Mouse (Mus musculus): ENCODE measurements around the gene Lhfp. TPM values are rescaled to one million over a fixed set of nuclear protein-coding genes. Genes with fewer than 3 reads are reported as not detected.

Gene Lhfp
- polyA plus RNA-seq, 1 experiment = 1.0 TPM

- Histone ChIP-seq H3K4me3 (ENCODE audit: insufficient read depth, low read length) (no peak overlapping the region), H3K4me1 (ENCODE audit: control insufficient read depth, insufficient read depth, low read length) (no peaks in the 10 kb centered on the region), H3K27ac (ENCODE audit: insufficient read depth, low read depth, low read length) (no peak overlapping the region)
- TF ChIP-seq POLR2A (IDR thresholded peaks at IDR 0.05; ENCODE audit: borderline replicate concordance, low read depth, low read length) (no peak), CTCF (IDR thresholded peaks at IDR 0.05; ENCODE audit: low read depth, low read length) (no peak)
Measured at GRCm38 (mm10) chr3:53173310-53174063, 132.2 kb downstream of the Lhfp start.

- H3K4me3 ChIP-seq (ENCODE audit: insufficient read depth, low read length) = no peak overlapping the region
- TF ChIP-seq POLR2A (IDR thresholded peaks at IDR 0.05; ENCODE audit: borderline replicate concordance, low read depth, low read length) (no peak), CTCF (IDR thresholded peaks at IDR 0.05; ENCODE audit: low read depth, low read length) (no peak)
- H3K27ac ChIP-seq (ENCODE audit: insufficient read depth, low read depth, low read length) = no peak overlapping the region
- H3K4me1 ChIP-seq (ENCODE audit: control insufficient read depth, insufficient read depth, low read length) = no peaks in the 10 kb centered on the region
Measured at GRCm38 (mm10) chr3:53179936-53180335, 138.6 kb downstream of the Lhfp start.

DNA sequence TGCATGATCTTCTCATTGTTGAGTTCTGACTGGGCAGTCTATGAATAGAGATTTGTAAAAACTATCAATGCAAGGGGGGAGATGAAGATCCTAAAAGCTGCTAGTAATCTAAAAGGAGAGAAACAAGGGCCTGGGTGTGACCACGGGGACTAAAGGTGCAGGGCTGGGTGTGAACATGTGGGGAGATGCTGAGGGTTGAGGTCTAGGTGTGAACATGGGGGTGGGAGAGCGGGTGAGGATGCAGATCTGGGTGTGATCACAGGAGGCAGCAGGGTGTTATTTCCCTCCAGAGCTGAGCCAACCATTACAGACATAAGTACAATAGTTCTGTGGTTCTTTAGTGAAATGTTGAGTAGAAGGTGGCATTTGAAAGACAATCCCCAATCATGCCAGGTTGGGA, 144.1 kb downstream of the Lhfp start:
- H3K27ac ChIP-seq (ENCODE audit: insufficient read depth, low read depth, low read length) = no peak overlapping the region
- H3K4me1 ChIP-seq (ENCODE audit: control insufficient read depth, insufficient read depth, low read length) = no peaks in the 10 kb centered on the region
- TF ChIP-seq POLR2A (IDR thresholded peaks at IDR 0.05; ENCODE audit: borderline replicate concordance, low read depth, low read length) = no peak
- TF ChIP-seq CTCF (IDR thresholded peaks at IDR 0.05; ENCODE audit: low read depth, low read length) = no peak
- no peak overlapping the region for H3K4me3 ChIP-seq (ENCODE audit: insufficient read depth, low read length)

GRCm38 (mm10) chr3:53193441-53193840, 152.1 kb downstream of the Lhfp start:
- no peak overlapping the region for H3K27ac ChIP-seq (ENCODE audit: insufficient read depth, low read depth, low read length)
- H3K4me3 ChIP-seq (ENCODE audit: insufficient read depth, low read length) = no peak overlapping the region
- no peak for TF ChIP-seq CTCF (IDR thresholded peaks at IDR 0.05; ENCODE audit: low read depth, low read length)
- TF ChIP-seq POLR2A (IDR thresholded peaks at IDR 0.05; ENCODE audit: borderline replicate concordance, low read depth, low read length) = no peak
- H3K4me1 ChIP-seq (ENCODE audit: control insufficient read depth, insufficient read depth, low read length) = no peaks in the 10 kb centered on the region

DNA sequence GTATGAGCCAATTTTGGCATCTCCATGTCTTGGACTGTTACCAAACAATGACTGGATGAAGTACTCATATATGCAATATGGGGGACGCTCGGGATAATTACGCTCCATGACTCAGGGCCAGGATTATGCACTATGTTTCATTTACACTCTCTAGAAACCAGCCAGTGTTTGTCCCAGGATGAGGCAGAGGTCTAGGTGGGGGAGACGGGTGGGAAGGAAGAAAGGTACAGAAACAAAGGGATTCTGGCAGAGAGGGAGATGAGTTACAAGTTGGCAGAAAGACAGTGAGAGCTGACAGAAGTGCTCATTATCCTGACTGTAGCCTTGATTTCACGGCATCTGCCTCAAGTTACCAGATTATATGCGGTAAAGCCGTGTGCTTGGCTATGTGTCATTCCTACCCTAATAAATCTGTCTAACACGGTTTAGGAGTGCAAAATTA, 154.4 kb downstream of the Lhfp start:
- no peak overlapping the region for H3K4me3 ChIP-seq (ENCODE audit: insufficient read depth, low read length)
- no peaks in the 10 kb centered on the region for H3K4me1 ChIP-seq (ENCODE audit: control insufficient read depth, insufficient read depth, low read length)
- TF ChIP-seq CTCF (IDR thresholded peaks at IDR 0.05; ENCODE audit: low read depth, low read length) (no peak), POLR2A (IDR thresholded peaks at IDR 0.05; ENCODE audit: borderline replicate concordance, low read depth, low read length) (no peak)
- H3K27ac ChIP-seq (ENCODE audit: insufficient read depth, low read depth, low read length) = no peak overlapping the region

- TF ChIP-seq POLR2A (IDR thresholded peaks at IDR 0.05; ENCODE audit: borderline replicate concordance, low read depth, low read length) (no peak), CTCF (IDR thresholded peaks at IDR 0.05; ENCODE audit: low read depth, low read length) (no peak)
- no peaks in the 10 kb centered on the region for H3K4me1 ChIP-seq (ENCODE audit: control insufficient read depth, insufficient read depth, low read length)
- H3K4me3 ChIP-seq (ENCODE audit: insufficient read depth, low read length) = no peak overlapping the region
- no peak overlapping the region for H3K27ac ChIP-seq (ENCODE audit: insufficient read depth, low read depth, low read length)
Measured at GRCm38 (mm10) chr3:53200175-53200574, 158.8 kb downstream of the Lhfp start.

DNA sequence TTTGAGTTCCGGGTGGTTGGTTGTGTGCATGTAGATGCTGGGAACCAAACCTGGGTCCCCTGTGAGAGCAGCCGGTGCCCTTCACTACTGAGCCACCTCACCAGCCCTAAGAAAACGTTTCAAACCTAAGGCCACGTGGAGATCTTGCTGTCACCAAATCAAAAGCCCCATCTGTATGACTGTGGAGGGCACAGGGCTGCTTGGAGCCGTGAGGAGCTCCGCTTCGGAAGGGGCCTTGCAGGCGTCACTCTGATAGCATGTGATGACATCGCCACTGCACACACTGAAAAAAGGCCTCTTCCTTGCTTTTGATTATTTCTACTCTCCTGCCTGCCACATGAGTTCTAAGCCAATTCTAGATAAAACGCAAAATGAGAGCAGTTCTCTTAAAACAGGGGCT, 159.5 kb downstream of the Lhfp start:
- H3K27ac ChIP-seq (ENCODE audit: insufficient read depth, low read depth, low read length) = no peak overlapping the region
- TF ChIP-seq CTCF (IDR thresholded peaks at IDR 0.05; ENCODE audit: low read depth, low read length) = no peak
- no peak for TF ChIP-seq POLR2A (IDR thresholded peaks at IDR 0.05; ENCODE audit: borderline replicate concordance, low read depth, low read length)
- no peak overlapping the region for H3K4me3 ChIP-seq (ENCODE audit: insufficient read depth, low read length)
- H3K4me1 ChIP-seq (ENCODE audit: control insufficient read depth, insufficient read depth, low read length) = no peaks in the 10 kb centered on the region

- Histone ChIP-seq H3K4me1 (ENCODE audit: control insufficient read depth, insufficient read depth, low read length) (no peaks in the 10 kb centered on the region), H3K4me3 (ENCODE audit: insufficient read depth, low read length) (no peak overlapping the region), H3K27ac (ENCODE audit: insufficient read depth, low read depth, low read length) (no peak overlapping the region)
- TF ChIP-seq POLR2A (IDR thresholded peaks at IDR 0.05; ENCODE audit: borderline replicate concordance, low read depth, low read length) (no peak), CTCF (IDR thresholded peaks at IDR 0.05; ENCODE audit: low read depth, low read length) (no peak)
Measured at GRCm38 (mm10) chr3:53201670-53202069, 160.3 kb downstream of the Lhfp start.

DNA sequence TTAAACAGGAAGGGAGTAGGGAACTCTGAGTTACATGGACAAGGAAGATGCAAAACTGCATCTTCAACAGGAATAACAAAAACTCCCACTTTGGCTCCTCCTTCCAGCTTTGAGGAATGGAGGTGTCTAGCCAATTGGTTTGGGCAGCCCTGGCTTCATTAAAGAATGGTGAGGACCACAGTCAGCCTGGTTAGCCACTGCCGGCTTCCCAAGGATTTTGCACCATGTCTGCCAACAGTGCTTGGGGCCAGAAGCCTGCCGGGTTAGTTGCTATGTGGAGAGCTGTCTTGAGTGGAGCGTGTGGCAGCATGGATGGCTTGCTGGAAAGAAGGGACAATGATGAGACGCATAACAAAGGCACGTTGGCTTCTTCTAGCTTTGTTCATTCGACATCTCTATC, 160.9 kb downstream of the Lhfp start:
- Histone ChIP-seq H3K4me3 (ENCODE audit: insufficient read depth, low read length) (no peak overlapping the region), H3K27ac (ENCODE audit: insufficient read depth, low read depth, low read length) (no peak overlapping the region), H3K4me1 (ENCODE audit: control insufficient read depth, insufficient read depth, low read length) (no peaks in the 10 kb centered on the region)
- TF ChIP-seq POLR2A (IDR thresholded peaks at IDR 0.05; ENCODE audit: borderline replicate concordance, low read depth, low read length) (no peak), CTCF (IDR thresholded peaks at IDR 0.05; ENCODE audit: low read depth, low read length) (no peak)

- no peak overlapping the region for H3K4me3 ChIP-seq (ENCODE audit: insufficient read depth, low read length)
- no peaks in the 10 kb centered on the region for H3K4me1 ChIP-seq (ENCODE audit: control insufficient read depth, insufficient read depth, low read length)
- TF ChIP-seq CTCF (IDR thresholded peaks at IDR 0.05; ENCODE audit: low read depth, low read length) = no peak
- no peak for TF ChIP-seq POLR2A (IDR thresholded peaks at IDR 0.05; ENCODE audit: borderline replicate concordance, low read depth, low read length)
- H3K27ac ChIP-seq (ENCODE audit: insufficient read depth, low read depth, low read length) = no peak overlapping the region
Measured at GRCm38 (mm10) chr3:53202698-53203097, 161.4 kb downstream of the Lhfp start.
